Mouse (Mus musculus) G1E-ER4 (cell line): ENCODE measurements around the gene Ntf3. TPM values are rescaled to one million over a fixed set of nuclear protein-coding genes. Genes with fewer than 3 reads are reported as not detected.

Source experiments
- GATA1 ChIP-seq: IDR thresholded peaks from one replicate; pipeline ENCODE4 v1.8.0; 2012; ENCODE audit warnings: low read length, inconsistent platforms
- polyA plus RNA-seq: library from polyadenylated mRNA; stranded (reverse); fragments of >175 nt; gene quantifications from 2 replicates; pipeline ENCODE4 v1.2.3, GENCODE M21; 2012

Ntf3 gene
- polyA plus RNA-seq, 1 experiment = not detected

DNA sequence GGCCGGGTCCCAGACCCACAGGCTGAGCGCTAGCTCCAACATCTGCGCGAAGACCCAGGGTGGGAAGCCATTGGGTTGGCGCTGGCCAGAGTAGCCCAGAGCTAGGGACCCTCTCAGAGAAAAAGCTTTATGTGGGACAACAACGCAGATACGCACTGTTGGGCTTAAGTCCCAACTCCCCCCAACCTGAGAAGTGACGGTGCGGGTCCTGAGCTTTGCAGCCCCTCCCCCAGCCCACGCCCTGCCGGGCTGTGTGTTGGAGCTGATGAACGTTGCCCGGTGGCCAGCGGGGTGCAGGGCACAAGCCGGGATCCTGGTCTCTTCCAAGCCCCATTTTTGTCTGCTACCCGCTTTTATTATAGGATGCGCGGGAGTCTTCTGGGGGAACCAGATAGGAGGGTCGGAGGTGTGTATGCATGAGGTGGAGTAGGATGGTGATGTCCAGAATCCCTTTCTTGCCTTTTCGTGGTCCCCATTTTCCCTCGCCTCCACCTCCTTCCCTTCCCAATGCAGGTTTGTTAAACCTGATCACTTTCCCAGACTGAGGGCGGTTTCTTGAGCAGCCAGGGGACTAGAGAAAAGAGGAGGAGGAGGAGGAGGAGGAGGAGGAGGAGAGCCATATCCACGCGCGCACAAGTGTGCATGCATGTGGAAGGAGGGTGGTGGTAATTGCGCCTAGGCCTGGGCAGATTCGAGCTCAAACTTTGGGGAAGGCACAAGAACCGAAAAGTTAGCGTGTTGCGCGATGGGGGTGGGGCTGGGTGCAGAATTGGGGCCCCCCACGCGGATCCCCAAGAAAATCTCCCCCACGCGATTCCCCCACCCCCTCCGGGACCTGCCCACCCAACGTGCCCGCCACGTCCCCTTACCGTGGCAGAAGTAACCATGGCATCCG is 2.6 kb downstream of the Ntf3 start:
- TF ChIP-seq GATA1 = no peak

DNA sequence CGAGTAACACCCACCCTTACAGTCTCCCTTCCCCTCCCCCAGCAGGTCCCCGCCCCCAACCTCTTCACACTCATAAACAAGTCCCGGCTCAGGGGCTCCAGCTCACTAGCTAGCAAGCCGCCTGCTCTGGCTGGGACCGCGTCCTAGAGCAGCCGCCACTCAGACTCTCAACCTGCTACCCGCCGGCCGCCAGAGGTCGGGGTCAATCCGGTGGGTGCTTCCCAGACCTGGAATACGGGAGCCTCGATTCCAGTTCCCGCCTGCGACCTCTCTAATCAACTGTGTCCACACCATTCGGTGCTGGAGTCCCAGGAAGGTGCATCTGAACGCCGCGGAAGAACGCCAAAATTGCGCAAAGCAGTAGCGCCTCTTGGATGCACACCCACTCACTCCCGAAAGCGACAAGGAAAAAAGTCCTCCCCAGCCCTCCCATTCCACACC is 3.5 kb downstream of the Ntf3 start:
- no peak for TF ChIP-seq GATA1

DNA sequence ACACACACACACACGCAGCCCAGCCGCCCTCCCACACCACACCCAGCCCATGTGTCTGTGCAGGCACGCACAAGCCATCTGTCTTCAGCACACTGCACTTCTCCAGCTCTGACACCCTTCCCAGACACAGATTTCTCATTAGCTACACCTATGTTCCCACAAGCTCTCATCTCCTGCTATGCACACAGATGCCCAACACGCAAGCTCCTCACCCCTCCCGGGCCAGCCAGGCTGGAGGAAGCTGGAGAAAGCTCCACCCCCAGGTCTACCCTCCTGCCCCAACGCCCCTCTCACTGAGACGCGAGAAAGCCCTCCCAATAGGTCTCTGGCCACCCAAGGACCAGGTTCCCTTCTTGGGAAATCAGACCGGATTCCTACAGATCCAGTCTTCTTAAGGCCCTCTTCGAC is 4.4 kb downstream of the Ntf3 start:
- TF ChIP-seq GATA1 = no peak

DNA sequence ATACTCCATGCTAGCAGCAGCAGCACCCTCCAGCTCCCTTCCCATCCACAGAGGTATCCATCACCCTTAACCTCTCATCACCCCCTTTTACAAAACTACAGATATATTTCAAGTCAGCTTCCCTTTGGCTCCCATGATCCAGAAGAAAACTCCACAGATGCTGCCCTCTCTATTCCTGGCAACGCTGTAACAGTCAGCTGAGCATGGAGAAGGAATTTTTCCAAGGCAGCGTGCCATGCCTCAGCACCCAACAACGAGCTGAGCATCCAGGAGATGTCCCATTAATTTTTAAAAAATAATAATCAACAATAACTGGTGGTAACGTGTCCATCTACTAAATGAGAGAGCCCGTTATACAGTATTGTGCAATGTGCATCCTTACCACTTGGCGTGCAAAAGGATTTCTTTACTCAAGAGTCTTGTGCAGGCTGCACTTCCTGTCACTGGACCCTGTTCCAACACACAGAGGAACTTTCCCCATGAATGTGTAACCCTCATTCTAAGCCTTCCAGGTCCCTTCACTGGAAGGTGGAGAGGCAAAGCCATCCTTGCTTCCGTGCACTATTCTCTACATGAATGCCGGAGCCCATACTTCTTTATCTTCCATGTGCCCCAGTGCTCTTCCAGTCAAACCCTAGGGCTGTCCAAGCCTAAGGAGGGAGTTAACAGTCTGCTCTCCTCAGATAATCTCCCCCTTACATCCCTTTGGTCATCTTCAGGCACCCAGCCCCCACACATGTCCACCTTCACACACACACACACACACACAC is 5.0 kb downstream of the Ntf3 start:
- TF ChIP-seq GATA1 = no peak

DNA sequence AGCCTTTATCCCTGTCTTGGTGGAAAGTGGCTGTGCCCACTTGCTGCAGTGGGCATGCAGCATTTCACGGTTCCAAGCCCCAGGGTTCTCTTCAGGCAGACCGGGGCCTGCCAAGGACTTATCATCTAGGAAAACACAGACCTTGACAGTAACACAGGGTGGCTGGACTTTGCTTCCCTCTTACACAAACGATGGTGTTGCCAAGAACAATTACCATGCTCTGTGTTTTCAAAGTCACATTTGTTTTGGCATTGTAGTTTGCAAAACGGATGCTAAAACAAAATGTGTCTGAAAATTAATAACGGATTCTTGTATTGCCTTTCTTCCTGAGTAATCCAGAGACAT is 6.7 kb downstream of the Ntf3 start:
- no peak for TF ChIP-seq GATA1

DNA sequence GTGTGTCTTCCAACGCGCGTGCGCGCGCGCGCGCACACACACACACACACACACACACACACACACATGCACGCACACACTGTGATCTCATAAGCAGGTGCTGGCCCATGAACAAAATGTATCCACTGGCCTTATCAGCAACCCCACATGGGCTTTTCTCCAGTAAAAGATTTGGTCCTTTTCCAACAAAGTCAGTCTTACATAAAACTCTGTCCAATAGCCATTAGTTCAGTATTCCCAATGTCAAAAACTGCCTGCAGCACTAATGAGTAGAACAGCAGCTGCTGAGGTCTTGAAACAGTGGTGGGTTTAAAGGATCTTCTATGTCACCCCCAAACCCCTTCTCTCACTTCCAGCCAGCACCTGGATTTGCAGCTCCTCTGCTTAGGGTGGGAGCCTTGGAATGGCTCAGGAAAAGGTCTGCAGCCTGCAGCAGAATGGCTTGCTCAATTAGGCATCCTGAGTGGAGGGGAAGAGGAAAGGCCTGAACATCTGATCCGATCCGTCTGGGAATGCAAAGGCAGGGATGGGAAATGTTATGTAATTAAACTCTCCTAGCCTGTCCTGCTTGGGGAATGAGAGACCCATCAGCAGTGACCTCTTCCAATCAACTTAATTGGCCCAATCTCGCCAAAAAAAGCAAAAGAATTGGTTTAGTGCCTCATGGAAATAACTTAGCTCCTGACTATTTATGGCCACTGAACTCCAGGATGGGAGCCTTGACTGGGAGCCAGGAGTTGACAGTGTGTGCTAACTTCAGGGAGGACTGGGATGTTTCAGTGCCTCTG is 7.2 kb downstream of the Ntf3 start:
- no peak for TF ChIP-seq GATA1

DNA sequence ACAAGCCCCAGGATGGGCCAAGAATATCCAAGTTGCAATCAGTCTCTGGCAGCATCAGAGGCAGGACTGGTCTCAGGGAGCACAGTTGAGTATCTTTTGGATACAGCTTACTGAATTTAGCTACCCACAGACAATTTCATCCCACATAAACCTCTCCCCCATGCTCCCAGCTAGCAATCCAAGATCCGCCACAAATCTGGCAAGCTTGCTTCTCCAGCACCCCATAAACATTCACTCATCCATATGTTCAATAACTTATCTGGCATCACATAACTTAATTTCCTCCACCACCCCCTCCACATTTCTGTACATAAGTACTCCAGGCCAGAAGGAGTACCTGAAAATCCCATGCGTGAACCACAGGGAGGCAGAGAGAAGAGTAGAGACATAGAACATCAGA is 10.8 kb downstream of the Ntf3 start:
- TF ChIP-seq GATA1 = no peak

DNA sequence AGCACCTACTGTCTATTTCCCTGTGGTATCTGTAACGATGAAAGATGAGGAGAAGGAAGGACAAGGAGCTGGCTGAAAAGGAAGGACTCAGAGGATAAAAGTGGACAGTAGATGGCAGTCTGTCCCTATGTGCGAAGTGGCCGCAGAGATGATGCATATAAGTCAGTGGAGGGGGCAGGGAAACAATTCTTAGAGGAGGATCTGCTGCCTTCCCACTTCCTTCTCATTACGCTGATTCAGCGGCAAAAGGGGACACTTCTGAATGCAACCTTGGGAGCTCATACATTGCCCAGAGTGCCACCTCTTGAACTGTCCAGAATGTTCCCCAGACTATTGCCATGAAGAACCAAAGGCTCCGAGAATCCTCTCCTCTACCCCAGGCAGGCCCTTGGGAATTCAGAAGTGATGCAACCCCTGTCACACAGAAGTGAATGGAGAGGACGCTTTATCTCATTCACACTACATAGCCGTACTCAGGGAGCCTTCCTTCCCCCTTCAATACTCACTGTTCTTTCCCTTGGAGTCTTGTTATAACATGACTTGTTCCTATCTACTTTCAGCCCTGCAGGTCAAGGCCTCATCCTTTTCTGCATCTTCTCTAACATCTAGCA is 12.2 kb downstream of the Ntf3 start:
- no peak for TF ChIP-seq GATA1

DNA sequence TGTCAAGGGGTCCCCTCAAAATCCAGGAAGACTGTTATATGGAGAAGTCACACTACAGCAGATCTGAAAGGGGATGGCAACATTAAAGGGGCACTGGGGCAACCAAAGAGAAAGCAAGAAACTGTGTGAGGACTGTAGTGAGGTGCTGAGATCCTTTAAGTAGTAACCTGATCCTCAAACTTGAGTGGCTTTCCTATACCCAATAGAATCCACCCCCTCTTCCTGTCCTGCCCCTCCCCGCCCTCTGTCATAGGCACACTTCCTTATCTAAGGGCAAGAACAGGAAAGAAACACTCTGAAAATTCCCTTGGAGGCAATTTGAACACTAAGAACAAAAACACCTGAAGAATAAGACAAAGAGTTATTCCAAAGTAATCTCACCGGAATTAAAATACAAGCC is 13.6 kb downstream of the Ntf3 start:
- no peak for TF ChIP-seq GATA1

DNA sequence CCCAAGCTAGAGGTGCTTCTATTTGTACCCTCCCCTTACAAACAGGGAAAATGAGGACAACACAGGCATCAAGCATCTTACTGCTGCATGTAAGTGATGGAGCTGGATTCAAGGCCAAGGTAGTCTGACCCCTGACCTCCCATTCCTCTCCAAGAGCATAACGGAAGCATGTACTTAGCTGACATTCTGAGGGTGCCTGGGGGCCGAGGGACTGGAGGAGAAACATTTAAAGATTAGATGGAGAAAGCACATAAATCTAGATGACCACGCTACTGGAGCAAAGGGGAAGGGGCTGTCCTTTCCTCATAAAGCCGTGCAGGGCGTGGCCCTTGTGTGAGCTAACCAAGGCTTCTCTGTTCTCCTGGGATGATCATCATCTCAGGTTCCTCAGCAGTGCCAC is 23.1 kb downstream of the Ntf3 start:
- no peak for TF ChIP-seq GATA1

DNA sequence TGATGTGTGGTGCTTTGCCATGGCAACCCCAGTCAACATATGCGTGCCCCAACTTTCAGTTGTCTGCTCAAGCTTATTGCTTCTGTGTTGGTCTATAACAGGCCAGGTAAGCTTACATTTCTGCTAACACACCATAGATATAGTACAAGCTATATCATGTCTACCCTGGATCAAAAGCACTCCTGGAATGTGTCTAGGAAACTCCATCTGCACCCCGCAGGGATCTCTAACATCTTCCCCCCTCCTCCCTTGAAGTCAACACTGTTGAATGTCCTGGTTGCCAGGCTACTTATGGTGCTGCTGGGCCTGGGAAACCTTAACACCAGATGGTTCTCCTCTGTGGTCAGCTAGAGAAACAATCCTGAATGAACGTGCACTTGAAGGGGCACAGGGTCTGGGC is 24.0 kb downstream of the Ntf3 start:
- no peak for TF ChIP-seq GATA1

DNA sequence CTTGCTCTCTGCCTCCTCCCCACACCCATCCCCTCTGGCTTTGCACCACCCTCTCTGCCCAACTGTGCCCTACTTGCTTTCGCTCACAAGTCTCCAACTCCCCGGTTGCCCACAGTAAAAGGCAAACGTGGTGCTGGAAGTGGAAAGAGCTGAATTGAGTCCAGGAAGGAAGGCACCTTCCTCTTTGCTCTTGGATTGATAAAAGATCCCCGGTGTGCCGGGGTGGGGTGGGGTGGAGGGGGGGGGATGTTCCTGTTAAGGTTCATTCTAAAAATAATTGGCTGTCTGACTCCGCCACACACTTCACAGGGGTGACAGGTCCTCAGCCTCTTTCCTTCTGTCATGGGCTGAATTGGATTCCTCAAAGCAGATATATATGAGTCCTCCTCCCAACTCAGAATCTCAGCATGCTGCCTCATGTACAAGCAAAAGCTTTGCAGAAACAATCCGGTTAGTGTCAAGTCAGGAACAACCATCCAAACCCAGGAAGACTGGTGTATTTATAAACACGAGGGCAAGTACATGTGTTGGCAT is 24.6 kb downstream of the Ntf3 start:
- TF ChIP-seq GATA1 = no peak

DNA sequence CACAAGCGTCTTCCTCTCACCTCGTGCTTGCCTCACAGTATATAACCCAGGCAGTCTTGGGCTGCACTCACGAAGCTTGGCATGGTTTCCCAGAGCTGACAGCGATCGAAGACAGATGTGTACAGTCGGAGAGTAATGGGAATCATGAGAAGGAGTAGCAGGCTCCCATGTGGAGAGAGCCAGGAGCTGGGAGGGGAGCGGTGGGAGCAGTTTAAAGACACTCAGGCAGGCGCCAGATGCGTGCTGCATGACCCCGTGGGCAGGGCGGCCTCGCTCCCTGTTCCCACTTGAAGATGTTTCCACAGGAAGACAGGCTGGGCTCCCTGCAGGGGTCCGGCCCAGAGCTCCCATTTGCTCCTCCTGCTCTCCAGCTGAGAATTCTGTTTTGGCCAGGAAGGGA is 25.2 kb downstream of the Ntf3 start:
- TF ChIP-seq GATA1 = no peak

DNA sequence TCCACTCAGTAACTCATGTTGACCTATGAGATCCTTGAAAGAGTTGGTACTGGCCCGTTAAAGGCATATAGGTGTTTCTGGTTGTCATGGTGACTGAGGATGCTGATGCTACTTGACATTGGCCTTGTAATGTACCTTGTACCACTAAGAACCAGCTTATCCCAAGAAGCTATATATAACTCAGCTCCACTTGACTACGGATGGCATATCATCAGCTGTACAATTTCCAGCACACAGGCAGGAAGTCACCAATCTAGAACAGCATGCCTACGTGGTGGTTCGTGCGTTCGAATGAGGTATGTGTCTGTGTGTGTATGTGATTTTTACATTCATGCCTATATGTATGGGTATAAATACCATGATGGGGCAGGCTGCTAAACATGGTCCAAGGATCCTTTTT is 25.7 kb downstream of the Ntf3 start:
- no peak for TF ChIP-seq GATA1

DNA sequence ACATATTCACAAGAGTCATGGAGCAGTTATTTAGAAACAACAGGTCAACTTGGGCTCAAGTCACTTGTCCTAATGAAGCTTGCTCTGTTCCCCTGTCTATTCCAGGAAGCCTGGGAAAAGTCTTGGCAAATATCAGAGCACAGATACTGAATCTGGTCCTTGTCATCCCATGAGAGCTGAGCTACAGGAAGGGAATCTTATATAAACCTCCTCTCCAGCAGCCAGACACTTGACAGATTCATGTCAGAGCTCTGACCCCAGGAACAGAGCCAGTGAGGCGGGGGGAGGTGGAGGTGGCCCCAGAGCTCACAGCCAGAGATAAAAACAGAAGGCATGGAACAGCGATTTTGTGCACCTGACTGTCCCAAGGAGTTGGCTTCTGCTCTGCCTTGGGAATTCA is 26.3 kb downstream of the Ntf3 start:
- TF ChIP-seq GATA1 = no peak
